Mouse (Mus musculus) neural tube, embryonic 14.5 days (tissue): Measurements from ENCODE around the gene Tspan2. TPM values are rescaled to one million over a fixed set of nuclear protein-coding genes. Genes with fewer than 3 reads are reported as not detected.
A peak's percentile ranks its signal among the peaks of the same experiment; 100 is the strongest.

Source experiments
- ATAC-seq: fragments of 200-750 bp; cut with Nextera tagmentation; 2 replicates; pipeline ENCODE4 v1.8.0; 2017; ENCODE audit warnings: low read depth, mild to moderate bottlenecking, moderate TSS enrichment, moderate library complexity
- H3K27ac ChIP-seq: fragments of 300-500 bp; sonication (generic); 2 replicates; pipeline ENCODE4 v1.5.1; 2014; ENCODE audit warnings: low read depth, mild to moderate bottlenecking, control low read depth, low read length, moderate library complexity, mixed read lengths
- H3K27me3 ChIP-seq: fragments of 300-500 bp; sonication (generic); 2 replicates; pipeline ENCODE4 v1.6.1; 2014; ENCODE audit warnings: low read length; ENCODE audit not compliant: control insufficient read depth, insufficient read depth
- H3K36me3 ChIP-seq: fragments of 300-500 bp; sonication (generic); 2 replicates; pipeline ENCODE4 v1.6.1; 2014; ENCODE audit warnings: low read length, mixed read lengths; ENCODE audit not compliant: control insufficient read depth, insufficient read depth
- H3K4me1 ChIP-seq: fragments of 300-500 bp; sonication (generic); 2 replicates; pipeline ENCODE4 v1.6.1; 2014; ENCODE audit warnings: low read length; ENCODE audit not compliant: control insufficient read depth, insufficient read depth
- H3K4me2 ChIP-seq: fragments of 300-500 bp; sonication (generic); 2 replicates; pipeline ENCODE4 v1.6.1; 2014; ENCODE audit warnings: mild to moderate bottlenecking, low read depth, low read length, control low read depth
- H3K4me3 ChIP-seq: fragments of 300-500 bp; sonication (generic); 2 replicates; pipeline ENCODE4 v1.5.1; 2014; ENCODE audit warnings: low read depth, low read length, control low read depth, mixed read lengths
- H3K9ac ChIP-seq: fragments of 300-500 bp; sonication (generic); replicated peaks from 2 replicates; pipeline ENCODE4 v1.6.1; 2014; ENCODE audit warnings: low read depth, mild to moderate bottlenecking, control low read depth, low read length, mixed read lengths
- H3K9me3 ChIP-seq: fragments of 300-500 bp; sonication (generic); 2 replicates; pipeline ENCODE4 v1.6.1; 2016; ENCODE audit warnings: low read length; ENCODE audit not compliant: control insufficient read depth
- WGBS: fragments of 180-500 bp; shearing (Covaris S2); extraction: QIAGEN DNeasy Blood & Tissue Kit; methylation state at CpG from one replicate; pipeline ENCODE4 v1.1.7; 2014; 5-methylcytosine and 5-hydroxymethylcytosine counted together
- polyA plus RNA-seq: library from polyadenylated mRNA; unstranded; fragments of >200 nt; fragmentation: Nextera tagmentation; extraction: Ambion mirVana; gene quantifications from 2 replicates; pipeline ENCODE4 v1.2.1, GENCODE M21; 2014

Gene Tspan2
- polyA plus RNA-seq, 1 experiment from 2014 or later = 16.8 TPM

DNA sequence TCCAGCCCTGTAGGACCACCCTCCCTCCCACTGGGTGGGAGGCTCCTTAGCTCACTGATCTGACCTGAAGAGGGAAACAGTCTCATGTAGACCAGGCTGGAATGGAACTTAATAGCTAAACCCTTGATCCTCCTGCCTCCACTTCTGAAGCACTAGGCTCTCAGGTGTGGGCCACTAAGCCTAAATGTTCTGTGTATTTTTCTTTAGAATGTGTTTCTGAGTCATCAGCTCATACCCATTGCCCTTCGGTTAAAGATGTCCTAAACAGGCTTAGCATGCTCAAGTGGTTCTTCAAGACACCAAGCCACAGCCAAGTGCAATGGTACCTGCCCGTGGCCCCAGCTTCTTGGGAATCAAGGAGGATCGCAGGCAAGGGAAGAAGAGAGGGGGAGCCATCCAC is 17.2 kb downstream of the Tspan2 start:
- Histone ChIP-seq H3K36me3 (0 out of 2 replicates have a peak, but pooled peaks cover 6% of the 10 kb centered on the region), H3K27me3 (no peaks in the 10 kb centered on the region), H3K4me2 (no peak overlapping the region), H3K9me3 (no peaks in the 10 kb centered on the region), H3K9ac (no peak overlapping the region), H3K27ac (no peak overlapping the region), H3K4me1 (no peaks in the 10 kb centered on the region), H3K4me3 (no peak overlapping the region)
- no peak for ATAC-seq
- 95% methylated on average over 3 of the region's 3 CpGs for WGBS

DNA sequence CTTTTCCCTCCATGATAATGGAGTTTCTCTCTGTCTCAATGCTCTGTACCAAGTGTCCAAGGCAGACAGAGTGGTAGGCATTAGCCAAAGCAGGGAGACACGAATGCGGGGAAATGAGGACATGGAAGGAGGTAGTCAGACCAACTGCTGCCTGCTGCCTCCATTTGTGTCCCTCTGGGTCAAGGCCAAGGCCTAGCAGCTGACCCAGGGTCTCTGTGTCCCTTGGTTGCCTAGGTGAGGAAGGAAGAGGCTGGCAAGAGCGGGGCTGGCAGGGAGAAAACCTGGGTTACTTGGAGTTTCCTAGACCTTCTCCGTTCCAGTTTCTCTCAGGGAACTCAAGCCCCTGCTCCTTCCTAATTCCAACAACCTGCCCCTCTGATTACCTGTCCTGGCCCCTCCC is 17.7 kb downstream of the Tspan2 start:
- H3K4me3 ChIP-seq = no peak overlapping the region
- H3K4me2 ChIP-seq = no peak overlapping the region
- H3K27ac ChIP-seq = no peak overlapping the region
- H3K27me3 ChIP-seq = no peaks in the 10 kb centered on the region
- H3K9me3 ChIP-seq = no peaks in the 10 kb centered on the region
- no peak overlapping the region for H3K9ac ChIP-seq
- 0 out of 2 replicates have a peak, but pooled peaks cover 6% of the 10 kb centered on the region for H3K36me3 ChIP-seq
- ATAC-seq = no peak
- H3K4me1 ChIP-seq = no peaks in the 10 kb centered on the region
- 94% methylated on average over 4 of the region's 4 CpGs for WGBS

DNA sequence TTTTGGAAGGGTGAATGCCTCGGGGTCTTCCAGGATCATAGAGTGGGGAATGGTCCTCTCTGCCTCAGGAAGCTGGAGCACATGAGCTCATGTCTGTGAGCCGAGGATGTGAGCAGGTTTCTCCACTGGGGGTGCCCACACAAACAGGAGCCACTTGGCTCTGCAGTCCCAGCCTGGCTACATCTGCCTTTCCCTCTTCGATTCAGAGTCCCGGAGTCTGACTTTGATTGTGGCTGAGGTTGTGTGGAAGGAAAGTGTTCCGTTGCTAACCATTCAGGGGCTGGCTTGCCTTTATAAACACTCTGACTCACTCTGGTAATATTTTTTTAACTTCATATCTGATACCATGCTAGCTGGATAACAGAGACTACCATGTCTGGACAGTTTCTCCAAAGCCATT is 18.1 kb downstream of the Tspan2 start:
- no peaks in the 10 kb centered on the region for H3K9me3 ChIP-seq
- 0 out of 2 replicates have a peak, but pooled peaks cover 6% of the 10 kb centered on the region for H3K36me3 ChIP-seq
- 86% methylated on average over 5 of the region's 5 CpGs for WGBS
- no peak overlapping the region for H3K9ac ChIP-seq
- no peak overlapping the region for H3K27ac ChIP-seq
- ATAC-seq = no peak
- no peak overlapping the region for H3K4me2 ChIP-seq
- H3K4me1 ChIP-seq = no peaks in the 10 kb centered on the region
- H3K4me3 ChIP-seq = no peak overlapping the region
- H3K27me3 ChIP-seq = no peaks in the 10 kb centered on the region

DNA sequence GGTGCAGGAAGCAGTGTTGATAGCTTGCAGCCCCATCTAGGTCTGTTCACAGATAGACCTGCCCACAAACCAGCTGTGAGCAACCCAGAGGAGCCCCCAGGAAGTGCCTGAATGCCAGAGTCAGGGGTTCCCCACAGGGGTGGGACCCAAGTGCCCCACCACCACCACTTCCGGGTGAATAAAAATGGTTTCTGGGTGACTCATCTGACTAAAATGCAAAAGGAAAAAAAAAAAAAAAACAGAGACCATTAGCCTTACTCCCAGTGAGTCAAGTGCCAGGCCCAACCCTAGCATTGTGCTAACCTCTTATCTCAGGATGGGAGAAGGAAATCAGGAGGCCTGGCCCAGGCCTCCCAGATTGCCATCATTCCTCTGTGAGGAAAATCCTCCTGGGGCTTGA is 21.5 kb downstream of the Tspan2 start:
- Histone ChIP-seq H3K27ac (no peak overlapping the region), H3K9ac (no peak overlapping the region), H3K4me2 (no peak overlapping the region), H3K4me1 (no peaks in the 10 kb centered on the region), H3K4me3 (no peak overlapping the region), H3K27me3 (no peaks in the 10 kb centered on the region), H3K9me3 (no peaks in the 10 kb centered on the region), H3K36me3 (0 out of 2 replicates have a peak, but pooled peaks cover under 1% of the 10 kb centered on the region)
- ATAC-seq = no peak
- WGBS = 75% methylated on average over 1 of the region's 1 CpGs

DNA sequence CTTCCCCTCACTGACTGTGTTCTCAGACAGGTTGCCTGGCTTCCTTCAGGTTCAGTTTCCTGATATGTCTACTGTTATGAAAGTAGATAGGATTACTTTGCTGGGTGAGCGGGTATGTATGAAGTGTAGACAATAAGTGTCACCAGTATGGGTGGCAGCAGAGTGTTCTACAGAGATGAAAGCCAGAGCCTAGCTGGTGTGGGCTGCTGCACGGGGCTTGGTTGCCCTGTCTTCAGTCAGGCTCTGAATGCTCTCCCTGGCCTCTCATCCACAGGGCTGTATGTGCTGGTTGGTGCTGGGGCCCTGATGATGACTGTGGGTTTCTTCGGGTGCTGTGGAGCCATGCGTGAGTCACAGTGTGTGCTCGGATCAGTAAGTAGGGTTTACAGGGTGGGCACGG is 22.7 kb downstream of the Tspan2 start:
- WGBS = 92% methylated on average over 6 of the region's 6 CpGs
- no peaks in the 10 kb centered on the region for H3K4me1 ChIP-seq

DNA sequence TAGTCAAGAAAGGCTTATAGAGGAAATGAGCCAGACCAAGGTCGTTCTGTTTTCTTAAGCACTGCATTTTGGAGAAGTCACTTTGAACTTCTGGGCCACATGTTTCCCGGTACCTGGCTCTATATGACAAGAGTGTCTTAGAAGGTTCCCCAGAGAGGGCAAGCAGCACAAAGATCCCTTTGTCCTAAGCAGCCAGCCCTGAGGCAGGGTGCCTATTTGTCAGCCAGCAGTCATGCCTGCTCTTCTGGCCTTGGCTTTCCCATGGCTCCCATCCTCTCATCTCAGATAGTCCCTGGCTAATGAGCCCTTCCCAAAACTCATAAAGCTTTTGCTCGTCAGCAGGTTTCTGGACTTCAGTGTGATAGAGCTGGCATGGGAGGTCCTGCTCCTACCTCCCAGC is 25.9 kb downstream of the Tspan2 start:
- Histone ChIP-seq H3K4me2 (no peak overlapping the region), H3K4me3 (no peak overlapping the region), H3K9me3 (no peaks in the 10 kb centered on the region), H3K9ac (no peak overlapping the region), H3K27ac (no peak overlapping the region), H3K4me1 (peaks cover 8% of the 10 kb centered on the region; the same call in 1 of the 2 replicates), H3K36me3 (no peaks in the 10 kb centered on the region), H3K27me3 (no peaks in the 10 kb centered on the region)
- no peak for ATAC-seq
- 82% methylated on average over 3 of the region's 3 CpGs for WGBS

More for the DNA sequence above, 22.7 kb downstream of the Tspan2 start:
- Histone ChIP-seq H3K9ac (no peak overlapping the region), H3K27me3 (no peaks in the 10 kb centered on the region), H3K9me3 (no peaks in the 10 kb centered on the region), H3K36me3 (no peaks in the 10 kb centered on the region), H3K4me3 (no peak overlapping the region), H3K4me2 (no peak overlapping the region), H3K27ac (no peak overlapping the region)
- no peak for ATAC-seq

DNA sequence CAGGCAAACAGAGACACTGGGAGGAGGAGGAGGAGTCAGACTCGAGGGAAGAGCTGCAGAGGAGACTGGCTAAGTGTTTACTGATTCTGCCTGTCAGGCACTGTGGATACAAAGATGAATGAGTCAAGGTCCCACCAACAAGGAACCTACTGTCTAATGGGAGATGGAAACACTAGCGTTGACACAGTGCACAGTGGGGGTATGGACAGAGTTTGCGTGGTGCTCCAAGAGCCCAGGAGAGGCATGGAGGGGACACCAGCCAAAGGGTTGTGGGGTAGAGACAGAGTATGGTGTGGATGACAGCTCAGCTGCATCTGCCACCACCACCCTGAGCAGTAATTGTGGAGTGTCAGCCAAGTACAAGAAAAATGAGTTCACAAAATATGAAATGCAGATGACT is 28.1 kb downstream of the Tspan2 start:
- H3K36me3 ChIP-seq = no peaks in the 10 kb centered on the region
- no peak overlapping the region for H3K4me3 ChIP-seq

DNA sequence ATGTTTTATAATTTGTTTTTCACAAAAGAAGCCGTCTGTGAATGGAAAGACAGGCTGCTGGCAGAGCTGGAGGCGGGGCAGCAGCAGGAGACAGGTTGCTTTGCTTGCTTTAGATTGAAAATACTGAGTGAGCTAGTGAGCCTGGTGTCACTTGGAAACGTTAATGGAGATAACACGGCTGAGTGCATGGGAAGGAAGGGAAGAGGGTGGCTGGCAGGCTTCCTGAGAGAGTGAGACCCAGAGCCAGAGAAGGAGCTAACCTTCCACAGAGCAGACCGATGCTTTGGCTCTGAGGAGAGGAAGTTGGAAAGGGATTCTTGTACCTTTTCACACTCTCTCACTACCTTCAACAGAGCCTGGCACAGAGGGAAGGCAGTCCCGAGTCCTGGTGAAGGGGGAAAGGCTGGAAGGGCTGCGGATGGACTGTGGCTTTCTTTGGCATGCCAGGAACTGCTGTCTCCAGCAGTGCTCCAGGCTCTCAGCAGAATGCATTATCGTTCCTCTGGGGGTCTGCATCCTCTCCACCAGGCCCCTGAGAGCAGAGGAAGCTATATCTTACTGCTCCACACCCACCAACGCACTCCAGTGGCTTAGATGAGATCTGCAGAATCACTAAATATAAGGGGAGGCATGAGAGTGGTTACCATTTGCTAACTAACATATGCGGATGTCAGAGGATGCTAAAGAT is 29.5 kb downstream of the Tspan2 start:
- H3K4me2 ChIP-seq = no peak overlapping the region
- H3K4me1 ChIP-seq = peaks cover 8% of the 10 kb centered on the region; the same call in 1 of the 2 replicates
- H3K27ac ChIP-seq = peak overlapping the region; percentile 72
- no peak overlapping the region for H3K9ac ChIP-seq
- H3K9me3 ChIP-seq = no peaks in the 10 kb centered on the region
- 43% methylated on average over 10 of the region's 10 CpGs for WGBS
- peak; percentile 72; the same call in 1 of the 2 replicates for ATAC-seq
- H3K36me3 ChIP-seq = no peaks in the 10 kb centered on the region
- no peak overlapping the region for H3K4me3 ChIP-seq
- no peaks in the 10 kb centered on the region for H3K27me3 ChIP-seq

More for the DNA sequence above, 28.1 kb downstream of the Tspan2 start:
- peaks cover 8% of the 10 kb centered on the region; the same call in 1 of the 2 replicates for H3K4me1 ChIP-seq
- peak; percentile 21; the same call in 1 of the 2 replicates for ATAC-seq
- H3K27me3 ChIP-seq = no peaks in the 10 kb centered on the region
- no peak overlapping the region for H3K9ac ChIP-seq
- no peaks in the 10 kb centered on the region for H3K9me3 ChIP-seq
- H3K27ac ChIP-seq = 0 out of 2 replicates have a peak overlapping the region, but pooled peaks have one; percentile 23
- WGBS = 39% methylated on average over 3 of the region's 3 CpGs
- no peak overlapping the region for H3K4me2 ChIP-seq

DNA sequence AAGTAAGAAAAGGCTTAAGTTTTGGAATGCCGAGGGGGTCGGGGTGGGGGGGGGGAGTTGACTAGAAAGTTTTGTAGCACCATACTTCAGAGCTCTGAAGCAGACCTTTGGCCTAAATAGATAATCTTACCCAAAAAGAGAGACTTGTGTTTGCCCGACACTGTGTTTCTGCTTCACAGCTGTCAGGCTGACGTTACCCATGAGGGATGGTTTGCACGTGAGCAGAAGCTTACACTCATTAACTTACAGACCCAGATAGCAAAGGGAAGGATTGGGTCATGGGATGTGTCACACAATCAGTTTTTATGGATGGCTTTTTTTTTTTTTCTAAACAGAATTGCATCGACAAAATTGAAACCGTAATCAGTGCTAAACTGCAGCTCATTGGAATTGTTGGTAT is 30.5 kb downstream of the Tspan2 start:
- H3K4me2 ChIP-seq = no peak overlapping the region
- H3K9me3 ChIP-seq = no peaks in the 10 kb centered on the region
- no peak overlapping the region for H3K9ac ChIP-seq
- WGBS = 84% methylated on average over 7 of the region's 7 CpGs
- peaks cover 8% of the 10 kb centered on the region; the same call in 1 of the 2 replicates for H3K4me1 ChIP-seq
- H3K36me3 ChIP-seq = no peaks in the 10 kb centered on the region
- no peak for ATAC-seq
- no peak overlapping the region for H3K4me3 ChIP-seq
- no peaks in the 10 kb centered on the region for H3K27me3 ChIP-seq
- H3K27ac ChIP-seq = no peak overlapping the region
